Mouse (Mus musculus) CD4-positive naive resting alpha-beta T cell, adult 57 days (primary cell): Measurements from ENCODE around the gene Frmpd2. TPM values are rescaled to one million over a fixed set of nuclear protein-coding genes. Genes with fewer than 3 reads are reported as not detected.

Experiments used
- total RNA-seq: library from RNA; stranded (reverse); gene quantifications from one replicate; pipeline ENCODE4 v1.2.4, GENCODE M21; 2023

Gene Frmpd2
- not detected for total RNA-seq

GRCm38 (mm10) chr14:33471331-33471730 lies at the start of gene Frmpd2:
TSS of gene Frmpd2 (plus strand) at chr14:33471696.

GRCm38 (mm10) chr14:33447027-33447569 lies 24.4 kb upstream of the Frmpd2 start, which contains the start of gene Mapk8:
TSS of gene Mapk8 (minus strand) at chr14:33447158.

GRCm38 (mm10) chr14:33588951-33589350 lies 117.5 kb downstream of the Frmpd2 start, which contains the start of gene Ptpn20:
TSS of gene Ptpn20 (plus strand) at chr14:33589207.

Other genes with a start within 250 kb of the Frmpd2 start
- 40.8 TPM for gene Mapk8, start 24.5 kb upstream of the Frmpd2 start, total RNA-seq
- gene Ptpn20, start 117.5 kb downstream of the Frmpd2 start, total RNA-seq: not detected